Mouse (Mus musculus) liver, embryonic 14.5 days (tissue): ENCODE measurements at regions not wholly inside any gene's neighbourhood (a gene's known extent, or its start where the extent isn't known, plus 50 kb on each side); places are given as distances from the start of the nearest gene placed in this dataset.
A peak's percentile ranks its signal among the peaks of the same experiment; 100 is the strongest.

ENCODE experiments used
- ATAC-seq: fragments of 200-750 bp; cut with Nextera tagmentation; 2 replicates; pipeline ENCODE4 v1.8.0; 2017; ENCODE audit warnings: moderate number of reproducible peaks, mild to moderate bottlenecking, moderate library complexity; ENCODE audit not compliant: insufficient read depth
- DNase-seq, 3 experiments: peaks; one replicate each; pipeline ENCODE4 v3.0.0-alpha.2; 2012 to 2013; ENCODE audit warnings: low read depth in 3 of 3, low spot score in 3 of 3
- H3K27ac ChIP-seq: fragments of 300-500 bp; sonication (generic); 2 replicates; pipeline ENCODE4 v1.5.1; 2014; ENCODE audit warnings: moderate library complexity, mild to moderate bottlenecking, control low read depth, inconsistent platforms
- H3K27me3 ChIP-seq: fragments of 300-500 bp; sonication (generic); 2 replicates; pipeline ENCODE4 v1.6.1; 2014; ENCODE audit warnings: mild to moderate bottlenecking, low read length, moderate library complexity; ENCODE audit not compliant: control insufficient read depth, insufficient read depth
- H3K36me3 ChIP-seq: fragments of 300-500 bp; sonication (generic); replicated peaks from 2 replicates; pipeline ENCODE4 v1.6.1; 2014; ENCODE audit warnings: low read depth; ENCODE audit not compliant: control insufficient read depth, insufficient read depth
- H3K4me1 ChIP-seq, 2 experiments: fragments of 200-500 bp in 1 of 2; fragments of 300-500 bp in 1 of 2; sonication (generic) in 1 of 2; replicated peaks; 2 replicates each; pipeline ENCODE4 v1.6.1; 2012 to 2014; ENCODE audit warnings: antibody characterized with exemption in 1 of 2, inconsistent platforms in 1 of 2, low read length in 1 of 2; ENCODE audit not compliant: control insufficient read depth in 2 of 2, insufficient read depth in 2 of 2
- H3K4me2 ChIP-seq: fragments of 300-500 bp; sonication (generic); 2 replicates; pipeline ENCODE4 v1.6.1; 2014; ENCODE audit warnings: low read depth, mild to moderate bottlenecking, control low read depth, moderate library complexity
- H3K4me3 ChIP-seq, 2 experiments: fragments of 200-500 bp in 1 of 2; fragments of 300-500 bp in 1 of 2; sonication (generic) in 1 of 2; 2 replicates each; pipeline ENCODE4 v1.5.1; 2012 to 2014; ENCODE audit warnings: low read depth in 2 of 2, low read length in 2 of 2, mild to moderate bottlenecking in 2 of 2, control low read depth in 1 of 2, inconsistent platforms in 1 of 2, moderate library complexity in 1 of 2; ENCODE audit not compliant: insufficient read depth in 1 of 2
- H3K9ac ChIP-seq: fragments of 300-500 bp; sonication (generic); replicated peaks from 2 replicates; pipeline ENCODE4 v1.6.1; 2014; ENCODE audit warnings: mild to moderate bottlenecking, control low read depth, moderate library complexity
- H3K9me3 ChIP-seq: fragments of 300-500 bp; sonication (generic); 2 replicates; pipeline ENCODE4 v1.6.1; 2016; ENCODE audit warnings: low read length, mixed read lengths; ENCODE audit not compliant: control insufficient read depth
- CTCF ChIP-seq: IDR thresholded peaks from 2 replicates; pipeline ENCODE4 v1.5.1; 2016; ENCODE audit warnings: antibody characterized with exemption, low read depth, control low read depth
- EP300 ChIP-seq: IDR thresholded peaks from 2 replicates; pipeline ENCODE4 v1.6.1; 2016; ENCODE audit warnings: antibody characterized with exemption, low read depth
- WGBS: fragments of 180-500 bp; shearing (Covaris S2); extraction: QIAGEN DNeasy Blood & Tissue Kit; methylation state at CpG from one replicate; pipeline ENCODE4 v1.1.7; 2014; ENCODE audit not compliant: insufficient replicate concordance; 5-methylcytosine and 5-hydroxymethylcytosine counted together

GRCm38 (mm10) chr4:105346846-105347245 is 189.7 kb downstream of the Plpp3 start:
- ATAC-seq (no peak), DNase-seq (no peak)
- Histone ChIP-seq H3K4me2 (no peak overlapping the region), H3K9ac (no peak overlapping the region), H3K4me1 (no peaks in the 10 kb centered on the region), H3K27ac (no peak overlapping the region), H3K4me3 (no peak overlapping the region), H3K36me3 (no peaks in the 10 kb centered on the region), H3K9me3 (no peaks in the 10 kb centered on the region), H3K27me3 (no peaks in the 10 kb centered on the region)
- no peak for TF ChIP-seq EP300
- TF ChIP-seq CTCF: no peak
- 78% methylated on average over 8 of the region's 8 CpGs for WGBS

GRCm38 (mm10) chr4:105347911-105348310 is 190.8 kb downstream of the Plpp3 start:
- Histone ChIP-seq H3K27ac (no peak overlapping the region), H3K4me3 (no peak overlapping the region), H3K9ac (no peak overlapping the region), H3K4me2 (no peak overlapping the region), H3K36me3 (no peaks in the 10 kb centered on the region), H3K27me3 (no peaks in the 10 kb centered on the region), H3K9me3 (no peaks in the 10 kb centered on the region), H3K4me1 (no peaks in the 10 kb centered on the region)
- DNase-seq: no peak
- TF ChIP-seq CTCF (no peak), EP300 (no peak)
- WGBS: 50% methylated on average over 8 of the region's 8 CpGs
- ATAC-seq: no peak

- Histone ChIP-seq H3K27me3 (no peaks in the 10 kb centered on the region), H3K4me3 (no peak overlapping the region), H3K9me3 (no peaks in the 10 kb centered on the region), H3K36me3 (no peaks in the 10 kb centered on the region), H3K4me1 (no peaks in the 10 kb centered on the region), H3K27ac (no peak overlapping the region), H3K9ac (no peak overlapping the region), H3K4me2 (no peak overlapping the region)
- WGBS: 65% methylated on average over 8 of the region's 8 CpGs
- DNase-seq (no peak), ATAC-seq (no peak)
- no peak for TF ChIP-seq EP300
- TF ChIP-seq CTCF: no peak
Observed at GRCm38 (mm10) chr4:105349316-105350207, 192.4 kb downstream of the Plpp3 start.

GRCm38 (mm10) chr4:105352342-105352741 is 195.2 kb downstream of the Plpp3 start:
- WGBS: 54% methylated on average over 7 of the region's 7 CpGs
- TF ChIP-seq EP300 (no peak), CTCF (0 out of 2 replicates have a peak, but pooled peaks have one; percentile 10)
- ATAC-seq (no peak), DNase-seq (no peak)
- Histone ChIP-seq H3K4me1 (no peaks in the 10 kb centered on the region; a peak in 1 of 4 replicates), H3K4me2 (no peak overlapping the region), H3K9ac (no peak overlapping the region), H3K9me3 (no peaks in the 10 kb centered on the region), H3K27me3 (no peaks in the 10 kb centered on the region), H3K27ac (no peak overlapping the region), H3K4me3 (no peak overlapping the region), H3K36me3 (no peaks in the 10 kb centered on the region)

GRCm38 (mm10) chr4:105352953-105353352 is 195.8 kb downstream of the Plpp3 start:
- ATAC-seq: no peak
- no peak overlapping the region for H3K9ac ChIP-seq
- H3K9me3 ChIP-seq: no peaks in the 10 kb centered on the region
- TF ChIP-seq EP300: no peak
- TF ChIP-seq CTCF: no peak
- no peak for DNase-seq
- no peaks in the 10 kb centered on the region for H3K36me3 ChIP-seq
- H3K4me2 ChIP-seq: no peak overlapping the region
- H3K4me1 ChIP-seq: no peaks in the 10 kb centered on the region; a peak in 1 of 4 replicates
- H3K27ac ChIP-seq: no peak overlapping the region
- no peaks in the 10 kb centered on the region for H3K27me3 ChIP-seq
- 37% methylated on average over 3 of the region's 3 CpGs for WGBS
- H3K4me3 ChIP-seq: no peak overlapping the region
